ENCODE assay signal across 1 mouse cellular context in the genomic region with DNA sequence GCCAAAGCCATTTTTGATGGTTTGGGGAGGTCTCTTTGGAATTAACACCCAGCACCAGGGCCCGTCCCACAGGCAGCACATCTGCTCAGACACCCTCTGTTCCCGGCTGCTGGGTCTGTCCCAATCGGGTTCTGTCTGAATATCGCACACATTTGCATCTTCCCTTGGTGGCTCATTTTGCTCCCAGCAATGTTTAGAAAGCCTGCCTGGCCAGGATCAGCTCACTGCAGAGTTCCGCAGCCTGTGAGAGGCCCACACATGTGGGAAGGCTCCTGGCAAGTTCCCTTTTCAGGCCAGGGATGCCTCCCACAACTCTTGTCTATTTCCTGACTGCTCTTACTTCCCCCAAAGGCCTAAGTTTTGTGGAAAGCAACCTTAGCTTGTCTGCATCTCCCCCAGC.
TF ChIP-seq lines count a peak whose summit lies in the region.

No protein-coding gene starts in this region.

TF ChIP-seq in CH12.LX, 34 proteins besides CTCF, POLR2A, EP300 and RAD21:
- TF ChIP-seq MYC (IDR thresholded peaks at IDR 0.05; ENCODE audit: low read depth, low read length) (no peak), ETS1 (conservative IDR thresholded peaks at IDR 0.05; ENCODE audit: low read depth, low read length) (0 out of 2 replicates have a peak, but pooled peaks have one; percentile 19), ZNF384 (IDR thresholded peaks at IDR 0.05; ENCODE audit: low read depth, low read length) (no peak), ELF1 (IDR thresholded peaks at IDR 0.05; ENCODE audit: low read depth, low read length) (no peak), MAX (IDR thresholded peaks at IDR 0.05; ENCODE audit: low read length) (no peak), HCFC1 (IDR thresholded peaks at IDR 0.05; ENCODE audit: low read depth, low read length) (no peak), SIN3A (IDR thresholded peaks at IDR 0.05; ENCODE audit: low read length) (peak; percentile 13; the same call in 1 of the 2 replicates), SMC3 (IDR thresholded peaks at IDR 0.05; ENCODE audit: low read depth, low read length) (no peak), JUND (conservative IDR thresholded peaks at IDR 0.05; ENCODE audit: low read depth, low read length) (no peak), TCF12 (IDR thresholded peaks at IDR 0.05; ENCODE audit: low read depth, low read length) (no peak), NELFE (IDR thresholded peaks at IDR 0.05; ENCODE audit: low read depth, low read length) (no peak; the same call in 1 of the 2 replicates), ZKSCAN1 (IDR thresholded peaks at IDR 0.05; ENCODE audit: borderline replicate concordance, low read depth, low read length) (no peak), KAT2A (IDR thresholded peaks at IDR 0.05; ENCODE audit: insufficient replicate concordance, low read length) (no peak), PAX5 (IDR thresholded peaks at IDR 0.05; ENCODE audit: low read length) (no peak), IRF4 (IDR thresholded peaks at IDR 0.05; ENCODE audit: low read depth, low read length) (0 out of 2 replicates have a peak, but pooled peaks have one; percentile 5), MEF2A (IDR thresholded peaks at IDR 0.05; ENCODE audit: borderline replicate concordance, low read depth, low read length) (no peak; the same call in 1 of the 2 replicates)
